Mouse (Mus musculus) liver, adult 2 months (tissue): ENCODE measurements around the gene Abi3.

Source experiments
- CTCF ChIP-seq: fragments of 200-500 bp; IDR thresholded peaks from 2 replicates; pipeline ENCODE4 v1.5.1; 2011; ENCODE audit warnings: low read depth, low read length, control low read depth
- POLR2A ChIP-seq: fragments of 200-500 bp; IDR thresholded peaks from 2 replicates; pipeline ENCODE4 v1.6.1; 2011; ENCODE audit warnings: low read length, control low read depth; ENCODE audit not compliant: insufficient read depth; ENCODE audit errors: extremely low read depth

DNA sequence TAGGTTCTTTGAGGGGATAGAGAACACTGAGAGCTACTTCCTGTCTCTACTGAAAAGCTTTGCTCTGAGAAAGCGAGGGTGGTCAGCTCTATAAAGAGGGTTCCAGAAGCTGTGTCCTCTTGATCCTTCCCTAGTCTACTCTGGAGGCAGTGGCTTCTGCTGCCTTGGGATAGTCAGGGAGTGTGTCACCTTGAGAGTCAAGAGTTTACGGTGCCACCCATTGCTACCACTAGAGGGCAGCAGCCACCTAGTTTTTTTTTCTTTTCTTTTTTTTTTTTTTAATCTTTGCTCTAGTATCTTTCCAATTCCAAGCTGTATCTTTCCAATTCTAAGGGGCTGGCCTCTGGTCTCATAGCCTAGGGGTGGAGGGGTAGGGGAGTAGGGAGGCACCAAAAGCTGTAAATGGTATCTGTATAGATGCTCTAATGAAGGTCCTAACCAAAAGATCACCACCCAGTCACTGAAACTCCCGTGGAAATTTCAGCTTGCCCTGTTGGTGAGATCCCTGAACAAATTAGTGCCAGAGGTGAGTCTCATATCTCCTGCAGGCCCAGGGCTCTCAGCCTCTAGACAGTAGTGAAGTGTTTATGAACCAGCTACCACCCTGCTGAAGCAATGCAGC, 14.7 kb downstream of the Abi3 start:
- TF ChIP-seq CTCF = peak; percentile 61
- TF ChIP-seq POLR2A = no peak
